Mouse (Mus musculus) heart, postnatal 0 days (tissue): ENCODE measurements at regions not wholly inside any gene's neighbourhood (a gene's known extent, or its start where the extent isn't known, plus 50 kb on each side); places are given as distances from the start of the nearest gene placed in this dataset.

Source experiments
- CTCF ChIP-seq: IDR thresholded peaks from 2 replicates; pipeline ENCODE4 v1.5.1; 2016; ENCODE audit warnings: antibody characterized with exemption, control low read depth, low read depth
- EP300 ChIP-seq: IDR thresholded peaks from 2 replicates; pipeline ENCODE4 v1.6.1; 2016; ENCODE audit warnings: antibody characterized with exemption, low read depth

DNA sequence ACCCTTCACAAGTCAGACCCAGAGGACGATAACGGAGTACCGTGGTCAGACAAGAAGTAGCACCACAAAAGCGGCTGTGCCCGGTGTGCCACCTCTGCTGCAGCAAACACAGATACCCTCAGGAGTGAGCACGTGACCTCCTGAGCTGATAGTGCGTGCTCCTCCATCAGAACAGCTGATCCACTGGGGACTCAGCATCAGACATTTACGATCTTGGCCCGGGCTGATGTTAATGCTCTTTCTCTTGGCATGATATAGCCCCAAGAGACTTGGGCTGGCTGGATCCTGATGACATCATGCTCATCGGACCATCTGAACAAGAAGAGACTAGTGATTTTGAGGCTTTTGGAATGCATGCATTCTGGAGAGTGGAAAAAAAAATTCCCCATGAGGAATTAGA lies 50.3 kb upstream of the Srp9 start:
- TF ChIP-seq CTCF (no peak), EP300 (no peak)
